Mouse (Mus musculus): Measurements from ENCODE around the gene Cptp. TPM values are rescaled to one million over a fixed set of nuclear protein-coding genes. Genes with fewer than 3 reads are reported as not detected.

Cptp gene
- polyA plus RNA-seq, 1 experiment from 2014 or later = 24.7 TPM

DNA sequence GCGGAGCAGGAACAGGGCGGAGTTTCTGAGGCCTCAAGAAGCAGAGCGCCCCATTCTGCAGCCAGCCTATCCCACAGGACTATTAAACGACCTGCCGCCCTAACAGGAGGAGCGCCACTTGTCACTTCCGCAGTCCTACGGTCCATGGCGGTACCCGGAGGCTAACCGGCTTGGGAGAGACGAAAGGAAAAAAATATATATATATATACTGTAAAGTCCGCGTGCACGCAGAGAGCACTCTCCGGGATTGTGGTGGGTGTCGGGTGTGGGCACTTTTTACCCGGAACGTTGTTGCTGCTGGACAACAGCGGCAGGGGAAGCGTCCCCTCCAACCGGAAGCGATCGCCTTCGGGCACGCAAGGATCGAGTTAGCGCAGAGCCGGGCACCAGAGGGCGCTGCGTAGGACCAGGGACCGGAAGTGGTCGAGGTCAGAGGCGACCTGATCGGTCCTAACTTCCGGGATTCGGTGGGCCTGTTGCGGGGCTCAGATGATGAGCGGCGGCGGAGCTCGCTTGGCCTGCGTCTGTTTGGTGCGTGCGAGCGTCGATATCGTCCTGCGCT, 38.0 kb downstream of the Cptp start, which contains the start of gene Aurkaip1:
Aurkaip1 (plus strand) TSS at position 68 of the 562 bp plus-strand sequence.
- DNase-seq (ENCODE audit: low spot score, missing footprints) = peak; percentile 100
- Histone ChIP-seq H3K9me3 (ENCODE audit: control insufficient read depth, low read length) (no peaks in the 10 kb centered on the region), H3K27ac (ENCODE audit: low read depth, low read length) (peak within 1 kb of the TSS; percentile 80), H3K4me1 (ENCODE audit: control insufficient read depth, insufficient read depth, low read length) (peaks cover 8% of the 10 kb centered on the region), H3K9ac (ENCODE audit: low read length) (peak within 1 kb of the TSS; percentile 90), H3K27me3 (ENCODE audit: control insufficient read depth, insufficient read depth, low read length) (no peaks in the 10 kb centered on the region), H3K4me3 (ENCODE audit: low read depth, low read length) (peak within 1 kb of the TSS; percentile 87), H3K4me2 (peak within 1 kb of the TSS; percentile 96), H3K36me3 (ENCODE audit: control insufficient read depth, insufficient read depth, low read length) (peaks cover 7% of the 10 kb centered on the region; the same call in 1 of the 2 replicates)
- WGBS = under 1% methylated on average over 49 of the region's 49 CpGs
- peak; percentile 95 for ATAC-seq (ENCODE audit: low FRiP score)

DNA sequence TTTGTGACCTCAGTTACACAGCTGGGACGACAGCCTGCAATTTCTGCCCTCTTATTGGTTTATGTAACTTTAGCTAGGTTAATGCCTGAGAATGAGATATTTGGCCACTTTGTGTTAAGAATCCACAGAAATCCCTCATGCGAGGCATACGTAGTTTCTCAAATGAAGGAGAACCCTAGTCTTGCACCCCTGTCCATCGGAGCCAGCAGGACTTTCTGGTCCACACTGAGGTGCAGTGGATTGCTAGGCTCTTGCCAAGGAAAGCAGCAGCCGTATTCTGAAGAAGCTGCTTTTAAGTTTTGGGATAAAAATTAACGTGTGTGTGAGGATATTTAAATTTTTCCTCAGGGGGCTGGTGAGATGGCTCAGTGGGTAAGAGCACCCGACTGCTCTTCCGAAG, 38.6 kb downstream of the Cptp start:
- no peaks in the 10 kb centered on the region for H3K27me3 ChIP-seq (ENCODE audit: control insufficient read depth, insufficient read depth, low read length)
- no peaks in the 10 kb centered on the region for H3K9me3 ChIP-seq (ENCODE audit: control insufficient read depth, low read length)
- WGBS = 63% methylated on average over 8 of the region's 8 CpGs
- peak overlapping the region; percentile 96; the same call in 1 of the 2 replicates for H3K4me2 ChIP-seq
- H3K27ac ChIP-seq (ENCODE audit: low read depth, low read length) = no peak overlapping the region
- ATAC-seq (ENCODE audit: low FRiP score) (no peak), DNase-seq (ENCODE audit: low spot score, missing footprints) (no peak)
- no peak overlapping the region for H3K9ac ChIP-seq (ENCODE audit: low read length)
- H3K36me3 ChIP-seq (ENCODE audit: control insufficient read depth, insufficient read depth, low read length) = peaks cover 7% of the 10 kb centered on the region
- peak overlapping the region; percentile 87; the same call in 1 of the 2 replicates for H3K4me3 ChIP-seq (ENCODE audit: low read depth, low read length)
- peaks cover 8% of the 10 kb centered on the region for H3K4me1 ChIP-seq (ENCODE audit: control insufficient read depth, insufficient read depth, low read length)

- no peak overlapping the region for H3K9ac ChIP-seq (ENCODE audit: low read length)
- 94% methylated on average over 4 of the region's 4 CpGs for WGBS
- H3K36me3 ChIP-seq (ENCODE audit: control insufficient read depth, insufficient read depth, low read length) = peaks cover 8% of the 10 kb centered on the region
- ATAC-seq (ENCODE audit: low FRiP score) = no peak
- no peak overlapping the region for H3K4me3 ChIP-seq (ENCODE audit: low read depth, low read length)
- H3K9me3 ChIP-seq (ENCODE audit: control insufficient read depth, low read length) = no peaks in the 10 kb centered on the region
- H3K4me1 ChIP-seq (ENCODE audit: control insufficient read depth, insufficient read depth, low read length) = peaks cover 8% of the 10 kb centered on the region
- no peak overlapping the region for H3K4me2 ChIP-seq
- H3K27me3 ChIP-seq (ENCODE audit: control insufficient read depth, insufficient read depth, low read length) = no peaks in the 10 kb centered on the region
- no peak for DNase-seq (ENCODE audit: low spot score, missing footprints)
- H3K27ac ChIP-seq (ENCODE audit: low read depth, low read length) = no peak overlapping the region
Measured at GRCm38 (mm10) chr4:155829866-155830265, 39.4 kb downstream of the Cptp start.

- no peak overlapping the region for H3K4me3 ChIP-seq (ENCODE audit: low read depth, low read length)
- peaks cover 48% of the 10 kb centered on the region for H3K36me3 ChIP-seq (ENCODE audit: control insufficient read depth, insufficient read depth, low read length)
- 97% methylated on average over 16 of the region's 16 CpGs for WGBS
- H3K27me3 ChIP-seq (ENCODE audit: control insufficient read depth, insufficient read depth, low read length) = no peaks in the 10 kb centered on the region
- H3K9me3 ChIP-seq (ENCODE audit: control insufficient read depth, low read length) = no peaks in the 10 kb centered on the region
- H3K27ac ChIP-seq (ENCODE audit: low read depth, low read length) = no peak overlapping the region
- no peak overlapping the region for H3K4me2 ChIP-seq
- no peaks in the 10 kb centered on the region for H3K4me1 ChIP-seq (ENCODE audit: control insufficient read depth, insufficient read depth, low read length)
- ATAC-seq (ENCODE audit: low FRiP score) (no peak), DNase-seq (ENCODE audit: low spot score, missing footprints) (no peak)
- H3K9ac ChIP-seq (ENCODE audit: low read length) = no peak overlapping the region
Measured at GRCm38 (mm10) chr4:155823443-155823842, 45.8 kb downstream of the Cptp start.

DNA sequence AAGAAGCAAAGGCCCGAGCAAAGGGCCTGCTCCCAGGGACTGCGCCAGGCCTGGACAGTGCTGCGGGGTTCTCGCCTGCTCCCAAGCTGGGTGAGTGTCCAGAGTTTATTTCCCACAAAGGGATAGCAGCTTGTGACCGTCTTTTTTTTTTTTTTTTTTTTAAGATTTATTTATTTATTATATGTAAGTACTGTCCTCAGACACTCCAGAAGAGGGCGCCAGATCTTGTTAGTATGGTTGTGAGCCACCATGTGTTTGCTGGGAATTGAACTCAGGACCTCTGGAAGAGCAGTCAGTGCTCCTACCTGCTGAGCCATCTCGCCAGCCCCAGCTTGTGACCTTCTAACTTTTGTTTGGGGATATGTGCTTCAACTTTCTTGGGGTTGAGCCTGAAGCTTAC, 48.2 kb downstream of the Cptp start:
- no peak for ATAC-seq (ENCODE audit: low FRiP score)
- Histone ChIP-seq H3K27me3 (ENCODE audit: control insufficient read depth, insufficient read depth, low read length) (no peaks in the 10 kb centered on the region), H3K27ac (ENCODE audit: low read depth, low read length) (no peak overlapping the region), H3K9ac (ENCODE audit: low read length) (no peak overlapping the region), H3K4me1 (ENCODE audit: control insufficient read depth, insufficient read depth, low read length) (no peaks in the 10 kb centered on the region), H3K36me3 (ENCODE audit: control insufficient read depth, insufficient read depth, low read length) (peaks cover 55% of the 10 kb centered on the region), H3K9me3 (ENCODE audit: control insufficient read depth, low read length) (no peaks in the 10 kb centered on the region), H3K4me3 (ENCODE audit: low read depth, low read length) (no peak overlapping the region), H3K4me2 (no peak overlapping the region)
- DNase-seq (ENCODE audit: low spot score, missing footprints) = no peak
- WGBS = 90% methylated on average over 7 of the region's 7 CpGs

DNA sequence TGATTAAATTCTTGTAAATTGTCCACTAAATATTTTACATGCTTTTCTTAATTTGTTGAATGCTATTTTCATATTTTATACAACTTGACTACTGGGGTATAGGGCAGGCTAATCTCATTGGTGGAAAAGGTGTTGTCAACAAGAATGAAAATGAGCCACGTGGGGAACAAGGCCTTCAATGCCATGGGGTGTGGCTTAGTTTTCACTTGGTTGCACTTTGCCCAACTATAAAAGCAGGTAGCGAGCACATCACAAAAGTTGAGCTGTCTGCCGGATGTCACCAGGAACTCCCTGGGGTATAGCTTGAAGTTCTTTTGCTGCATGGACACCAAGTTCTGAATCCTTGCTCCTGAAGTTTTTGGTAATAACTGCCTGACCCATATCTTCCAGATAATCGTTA, 51.7 kb downstream of the Cptp start:
- H3K27me3 ChIP-seq (ENCODE audit: control insufficient read depth, insufficient read depth, low read length) = no peaks in the 10 kb centered on the region
- no peak overlapping the region for H3K4me2 ChIP-seq
- H3K4me3 ChIP-seq (ENCODE audit: low read depth, low read length) = no peak overlapping the region
- peaks cover 11% of the 10 kb centered on the region for H3K4me1 ChIP-seq (ENCODE audit: control insufficient read depth, insufficient read depth, low read length)
- no peak for ATAC-seq (ENCODE audit: low FRiP score)
- 81% methylated on average over 4 of the region's 4 CpGs for WGBS
- no peak overlapping the region for H3K9ac ChIP-seq (ENCODE audit: low read length)
- H3K27ac ChIP-seq (ENCODE audit: low read depth, low read length) = no peak overlapping the region
- H3K9me3 ChIP-seq (ENCODE audit: control insufficient read depth, low read length) = no peaks in the 10 kb centered on the region
- H3K36me3 ChIP-seq (ENCODE audit: control insufficient read depth, insufficient read depth, low read length) = peaks cover 46% of the 10 kb centered on the region
- DNase-seq (ENCODE audit: low spot score, missing footprints) = no peak

Small RNAs within 50 kb of the gene (microRNA-seq; reads per million reads assigned to microRNA genes)
- gene Gm22991 = not detected

Other genes with a start within 250 kb of the Cptp start
- gene Cdk11b, start 244.6 kb downstream of the Cptp start, polyA plus RNA-seq (2014; fragmentation: Nextera tagmentation; extraction: Ambion mirVana) = 72.9 and 83.6 TPM in 2 replicates
- not detected in 2 replicates for gene Gm10563, start 224.0 kb downstream of the Cptp start, polyA plus RNA-seq (2014; fragmentation: Nextera tagmentation; extraction: Ambion mirVana)
- 2.5 and 4.1 TPM in 2 replicates for gene Mmp23, start 216.1 kb downstream of the Cptp start, polyA plus RNA-seq (2014; fragmentation: Nextera tagmentation; extraction: Ambion mirVana)
- 11.8 and 12.8 TPM in 2 replicates for gene Mib2, start 200.2 kb downstream of the Cptp start, polyA plus RNA-seq (2014; fragmentation: Nextera tagmentation; extraction: Ambion mirVana)
- gene Fndc10, start 175.1 kb downstream of the Cptp start, polyA plus RNA-seq (2014; fragmentation: Nextera tagmentation; extraction: Ambion mirVana) = 1.3 and 1.5 TPM in 2 replicates
- 147 and 155 TPM in 2 replicates for gene Ssu72, start 164.6 kb downstream of the Cptp start, polyA plus RNA-seq (2014; fragmentation: Nextera tagmentation; extraction: Ambion mirVana)
- gene Tmem240, start 134.6 kb downstream of the Cptp start, polyA plus RNA-seq (2014; fragmentation: Nextera tagmentation; extraction: Ambion mirVana) = 0.69 and 0.96 TPM in 2 replicates
- gene Atad3a, start 108.3 kb downstream of the Cptp start, polyA plus RNA-seq (2014; fragmentation: Nextera tagmentation; extraction: Ambion mirVana) = 84.5 and 84.6 TPM in 2 replicates
- 9.1 and 9.9 TPM in 2 replicates for gene Vwa1, start 94.7 kb downstream of the Cptp start, polyA plus RNA-seq (2014; fragmentation: Nextera tagmentation; extraction: Ambion mirVana)
- 0.14 and 0.21 TPM in 2 replicates for gene Tmem88b, start 83.6 kb downstream of the Cptp start, polyA plus RNA-seq (2014; fragmentation: Nextera tagmentation; extraction: Ambion mirVana)
- not detected in 2 replicates for gene Ankrd65, start 79.0 kb downstream of the Cptp start, polyA plus RNA-seq (2014; fragmentation: Nextera tagmentation; extraction: Ambion mirVana)
- 225 and 243 TPM in 2 replicates for gene Mrpl20, start 66.6 kb downstream of the Cptp start, polyA plus RNA-seq (2014; fragmentation: Nextera tagmentation; extraction: Ambion mirVana)
- 146 and 157 TPM in 2 replicates for gene Ccnl2, start 57.0 kb downstream of the Cptp start, polyA plus RNA-seq (2014; fragmentation: Nextera tagmentation; extraction: Ambion mirVana)
- 113 and 128 TPM in 2 replicates for gene Aurkaip1, start 38.2 kb downstream of the Cptp start, polyA plus RNA-seq (2014; fragmentation: Nextera tagmentation; extraction: Ambion mirVana)
- gene Mxra8, start 29.8 kb downstream of the Cptp start, polyA plus RNA-seq (2014; fragmentation: Nextera tagmentation; extraction: Ambion mirVana) = 37.7 and 41.9 TPM in 2 replicates
- gene Dvl1, start 22.0 kb downstream of the Cptp start, polyA plus RNA-seq (2014; fragmentation: Nextera tagmentation; extraction: Ambion mirVana) = 8.6 and 10.7 TPM in 2 replicates
- 0.34 and 0.59 TPM in 2 replicates for gene Tas1r3, start 6.1 kb downstream of the Cptp start, polyA plus RNA-seq (2014; fragmentation: Nextera tagmentation; extraction: Ambion mirVana)
- 102 and 103 TPM in 2 replicates for gene Ints11, start 106 bp upstream of the Cptp start, polyA plus RNA-seq (2014; fragmentation: Nextera tagmentation; extraction: Ambion mirVana)
- 37.2 and 39.4 TPM in 2 replicates for gene Pusl1, start 22.3 kb upstream of the Cptp start, polyA plus RNA-seq (2014; fragmentation: Nextera tagmentation; extraction: Ambion mirVana)
- 25.6 and 27.5 TPM in 2 replicates for gene Acap3, start 22.4 kb upstream of the Cptp start, polyA plus RNA-seq (2014; fragmentation: Nextera tagmentation; extraction: Ambion mirVana)
- gene Ube2j2, start 74.4 kb upstream of the Cptp start, polyA plus RNA-seq (2014; fragmentation: Nextera tagmentation; extraction: Ambion mirVana) = 148 and 158 TPM in 2 replicates
- gene C1qtnf12, start 92.9 kb upstream of the Cptp start, polyA plus RNA-seq (2014; fragmentation: Nextera tagmentation; extraction: Ambion mirVana) = 19.8 and 20.4 TPM in 2 replicates
- gene B3galt6, start 123.2 kb upstream of the Cptp start, polyA plus RNA-seq (2014; fragmentation: Nextera tagmentation; extraction: Ambion mirVana) = 17.2 and 18.8 TPM in 2 replicates
- gene Sdf4, start 123.4 kb upstream of the Cptp start, polyA plus RNA-seq (2014; fragmentation: Nextera tagmentation; extraction: Ambion mirVana) = 130 and 136 TPM in 2 replicates
- gene Tnfrsf4, start 144.4 kb upstream of the Cptp start, polyA plus RNA-seq (2014; fragmentation: Nextera tagmentation; extraction: Ambion mirVana) = 0.41 and 1.1 TPM in 2 replicates
- 0.58 and 0.87 TPM in 2 replicates for gene Tnfrsf18, start 156.7 kb upstream of the Cptp start, polyA plus RNA-seq (2014; fragmentation: Nextera tagmentation; extraction: Ambion mirVana)
- 0.15 TPM in 1 of 2 replicates, not detected in the other for gene Ttll10, start 190.0 kb upstream of the Cptp start, polyA plus RNA-seq (2014; fragmentation: Nextera tagmentation; extraction: Ambion mirVana)
- 49.5 and 55.7 TPM in 2 replicates for gene 9430015G10Rik, start 240.5 kb upstream of the Cptp start, polyA plus RNA-seq (2014; fragmentation: Nextera tagmentation; extraction: Ambion mirVana)